Mouse (Mus musculus) thymus, postnatal 0 days (tissue): Measurements from ENCODE around the gene Furin. TPM values are rescaled to one million over a fixed set of nuclear protein-coding genes. Genes with fewer than 3 reads are reported as not detected.
A peak's percentile ranks its signal among the peaks of the same experiment; 100 is the strongest.

Source experiments
- DNase-seq: peaks from one replicate; pipeline ENCODE4 v3.0.0-alpha.2; 2015; ENCODE audit warnings: low spot score
- polyA plus RNA-seq: library from polyadenylated mRNA; unstranded; fragments of >200 nt; fragmentation: Nextera tagmentation; extraction: Ambion mirVana; gene quantifications from 2 replicates; pipeline ENCODE4 v1.2.1, GENCODE M21; 2015

Furin gene
- polyA plus RNA-seq, 1 experiment from 2014 or later, result 9.1 TPM

GRCm38 (mm10) chr7:80429661-80430060 is 24.4 kb upstream of the Furin start:
- no peak for DNase-seq

- DNase-seq, result no peak
Measured at GRCm38 (mm10) chr7:80427730-80428129, 22.5 kb upstream of the Furin start.

GRCm38 (mm10) chr7:80426363-80426762 is 21.1 kb upstream of the Furin start:
- no peak for DNase-seq

DNA sequence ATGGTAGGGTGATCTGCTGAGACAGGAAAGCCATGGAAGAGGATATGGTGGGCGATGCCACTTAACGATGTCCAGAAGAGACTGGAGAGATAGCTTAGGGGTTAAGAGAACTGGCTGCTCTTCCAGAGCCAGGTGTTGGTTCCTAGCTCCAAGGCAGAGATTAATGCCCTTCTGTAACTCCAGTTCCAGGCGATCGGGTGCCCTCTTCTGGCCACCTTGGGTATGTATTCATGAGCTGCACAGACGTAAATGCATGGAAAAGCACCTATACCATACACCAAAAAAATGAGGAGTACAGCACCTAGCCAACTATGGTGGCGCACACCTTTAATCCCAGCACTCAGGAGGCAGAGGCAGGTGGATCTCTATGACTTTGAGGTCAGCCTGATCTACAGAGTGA is 19.5 kb upstream of the Furin start:
- DNase-seq, result peak; percentile 29

DNA sequence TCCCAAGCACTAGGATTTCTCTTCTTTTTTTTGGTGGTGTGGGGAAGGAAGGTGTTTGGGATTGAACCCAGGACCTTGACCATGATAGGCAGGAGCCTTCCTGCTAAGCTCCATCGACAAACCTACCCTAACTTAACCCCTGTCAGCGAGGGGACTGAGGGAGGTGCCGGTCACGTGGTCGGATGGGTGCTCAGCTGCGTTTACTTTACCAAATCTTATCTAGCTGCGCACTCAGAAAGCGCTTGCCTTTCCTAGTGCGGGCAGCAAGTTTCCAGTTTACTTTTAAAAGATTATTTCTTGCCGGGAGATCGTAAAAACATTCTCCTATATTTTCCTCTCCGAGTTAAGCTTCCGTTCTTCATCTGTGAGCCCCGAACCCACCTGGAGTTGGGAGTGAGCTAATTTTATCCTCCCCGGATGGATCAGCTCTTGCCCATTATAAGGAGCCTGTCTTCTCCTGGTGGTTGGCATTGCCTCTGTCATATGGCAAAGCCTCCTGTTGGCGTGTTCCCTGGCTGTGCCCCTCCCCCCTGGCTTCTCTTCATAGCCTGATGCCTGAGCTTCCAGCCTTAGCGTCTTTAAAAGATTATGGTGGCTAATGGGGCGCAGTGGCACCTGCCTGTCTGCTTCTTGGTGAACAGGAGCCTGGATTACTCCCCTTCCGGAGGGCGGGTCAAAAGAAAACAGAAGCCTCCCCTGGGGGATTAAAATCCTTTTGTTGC is 17.7 kb upstream of the Furin start:
- no peak for DNase-seq

GRCm38 (mm10) chr7:80421576-80421975 is 16.3 kb upstream of the Furin start:
- no peak for DNase-seq

- DNase-seq, result no peak
Measured at GRCm38 (mm10) chr7:80420586-80420985, 15.3 kb upstream of the Furin start.

DNA sequence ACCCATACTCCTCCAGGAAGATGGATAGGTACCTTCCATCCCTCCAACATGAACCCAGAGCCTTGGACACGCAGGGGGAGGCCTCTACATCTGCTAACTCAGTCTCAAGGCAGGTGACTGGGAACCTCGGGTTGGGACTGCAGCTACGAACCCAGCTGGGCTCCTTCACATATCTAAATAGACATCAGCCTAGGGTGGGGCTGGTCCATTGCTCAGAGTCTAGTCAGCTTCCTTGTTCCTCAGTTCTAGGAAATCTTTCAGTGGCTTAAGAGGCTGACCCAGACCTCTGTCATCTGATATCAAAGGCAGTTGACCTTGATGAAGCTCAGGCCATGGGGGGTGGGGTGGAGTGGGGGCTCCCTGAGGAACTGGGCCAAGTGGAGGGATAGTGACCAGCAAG is 14.0 kb upstream of the Furin start:
- no peak for DNase-seq

DNA sequence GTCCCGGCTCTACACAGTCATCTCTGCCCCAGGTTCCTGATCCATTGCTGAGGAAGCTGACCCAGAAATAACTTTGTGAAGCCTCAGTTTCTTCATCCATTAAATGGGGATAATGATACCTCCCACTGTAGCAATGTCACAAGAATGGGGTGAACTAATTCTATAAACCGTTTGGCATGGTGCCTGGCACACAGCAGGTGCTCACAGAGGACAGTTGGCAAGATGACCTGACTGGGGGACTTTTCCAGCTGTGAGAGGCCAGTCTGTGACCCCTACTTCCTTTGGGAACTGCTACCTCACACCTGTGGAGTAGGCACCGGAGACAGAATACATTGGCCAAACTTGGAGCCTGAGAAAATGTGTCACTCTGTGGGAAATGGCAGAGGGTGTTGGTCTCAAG is 12.8 kb upstream of the Furin start:
- no peak for DNase-seq

DNA sequence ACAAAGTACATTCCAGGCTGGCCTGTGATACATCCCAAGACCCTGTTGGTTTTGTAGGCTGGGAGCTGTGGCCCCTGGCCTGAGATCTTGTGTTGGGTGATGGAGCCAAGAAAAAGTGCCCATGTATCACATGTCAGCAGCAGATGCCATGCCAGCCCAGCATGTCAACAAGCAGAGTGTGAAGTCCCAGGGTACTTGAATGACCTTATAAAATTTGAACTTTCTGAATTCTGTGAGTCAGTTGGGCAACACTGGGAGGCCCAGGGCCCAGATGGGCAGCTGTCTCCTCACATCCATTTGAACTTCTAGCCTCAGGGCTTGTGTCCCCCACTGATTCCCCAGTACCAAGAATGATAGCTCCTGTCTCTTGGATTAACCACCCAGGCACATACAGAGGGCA is 12.4 kb upstream of the Furin start:
- no peak for DNase-seq

GRCm38 (mm10) chr7:80416969-80417368 is 11.7 kb upstream of the Furin start:
- DNase-seq, result peak; percentile 66

DNA sequence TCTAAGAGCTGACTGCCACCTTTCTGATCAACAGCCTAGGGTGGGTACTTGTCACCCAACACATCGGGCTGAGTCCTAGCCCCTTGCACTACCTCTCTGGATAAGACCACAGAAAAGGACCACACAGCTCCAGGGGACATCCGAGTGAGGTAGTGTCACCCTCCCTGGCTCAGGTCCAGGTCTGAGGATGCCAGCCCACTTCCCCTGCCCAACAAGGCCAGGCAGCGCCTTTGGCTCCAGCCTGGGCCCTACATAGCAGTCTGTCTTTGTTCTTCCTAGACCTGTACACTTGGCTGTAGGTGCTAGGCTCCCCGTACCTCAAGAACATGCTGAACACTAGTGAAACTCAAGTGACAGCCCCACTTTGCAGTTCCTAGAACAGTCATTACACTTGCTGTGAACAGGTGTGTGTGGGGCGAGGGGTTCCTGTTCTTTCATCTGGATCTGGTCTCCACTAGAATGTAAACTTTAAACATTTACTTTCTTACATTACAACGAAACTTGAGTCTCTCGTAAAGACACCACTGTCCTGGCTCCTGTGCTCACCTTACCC is 9.1 kb upstream of the Furin start:
- DNase-seq, result peak; percentile 52

- peak; percentile 34 for DNase-seq
Measured at GRCm38 (mm10) chr7:80413512-80414302, 8.5 kb upstream of the Furin start.

DNA sequence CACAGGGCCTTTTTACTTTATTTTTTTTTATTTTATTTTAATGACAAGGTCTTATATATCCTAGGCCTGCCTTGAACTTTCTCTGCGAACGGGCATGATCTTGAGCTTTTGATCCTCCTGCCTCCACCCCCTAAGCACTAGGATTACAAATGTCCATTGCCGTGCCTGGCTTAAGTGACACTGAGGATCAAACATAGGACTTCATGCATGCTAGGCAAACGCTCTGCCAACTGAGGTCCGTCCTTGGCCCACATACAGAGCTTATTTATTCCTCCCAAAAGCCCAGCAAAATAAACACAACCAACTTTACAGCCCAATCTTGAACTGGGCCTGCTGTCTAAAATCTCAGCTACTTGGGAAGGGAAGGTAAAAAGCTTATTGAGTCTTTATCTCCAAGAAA is 7.5 kb upstream of the Furin start:
- no peak for DNase-seq

DNA sequence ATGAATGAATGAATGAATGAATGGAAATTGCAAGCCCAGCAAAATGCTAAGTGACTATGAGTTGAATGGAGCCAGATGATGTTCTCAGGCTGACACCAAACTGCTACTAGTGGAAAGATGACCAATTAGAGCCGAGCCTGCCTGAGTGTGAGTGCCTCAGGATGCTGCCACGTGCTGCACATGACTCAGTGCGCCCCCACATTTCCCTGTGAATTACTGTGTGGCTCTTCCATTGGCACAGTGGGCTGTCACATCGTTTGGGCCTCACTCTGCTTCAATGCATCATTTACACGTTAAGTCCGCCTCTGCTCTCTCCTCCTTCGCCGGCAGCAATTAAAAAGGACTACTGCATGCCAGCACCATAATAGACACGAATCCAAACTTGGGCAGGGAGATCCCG is 7.0 kb upstream of the Furin start:
- DNase-seq, result no peak

- DNase-seq, result no peak
Measured at GRCm38 (mm10) chr7:80410380-80410779, 5.1 kb upstream of the Furin start.

DNA sequence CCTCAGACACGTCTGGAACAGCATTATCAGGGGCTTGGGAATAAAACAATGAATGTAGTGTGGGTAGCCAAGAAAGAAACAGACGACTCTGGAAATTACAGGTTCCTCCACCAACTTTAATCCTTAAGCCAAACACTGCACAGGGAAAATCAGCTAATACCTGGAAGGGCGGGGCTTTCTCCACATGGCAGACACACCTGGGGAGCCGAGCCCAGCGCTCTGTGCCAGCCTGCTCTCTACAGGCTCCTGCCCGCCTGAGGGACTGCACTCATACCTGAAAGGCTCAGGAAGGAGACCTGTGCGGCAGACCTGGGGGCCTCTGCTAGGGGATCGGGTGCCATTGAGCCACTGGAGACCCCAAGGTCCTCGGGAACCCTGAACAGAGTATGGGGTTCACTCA is 2.5 kb upstream of the Furin start:
- no peak for DNase-seq

DNA sequence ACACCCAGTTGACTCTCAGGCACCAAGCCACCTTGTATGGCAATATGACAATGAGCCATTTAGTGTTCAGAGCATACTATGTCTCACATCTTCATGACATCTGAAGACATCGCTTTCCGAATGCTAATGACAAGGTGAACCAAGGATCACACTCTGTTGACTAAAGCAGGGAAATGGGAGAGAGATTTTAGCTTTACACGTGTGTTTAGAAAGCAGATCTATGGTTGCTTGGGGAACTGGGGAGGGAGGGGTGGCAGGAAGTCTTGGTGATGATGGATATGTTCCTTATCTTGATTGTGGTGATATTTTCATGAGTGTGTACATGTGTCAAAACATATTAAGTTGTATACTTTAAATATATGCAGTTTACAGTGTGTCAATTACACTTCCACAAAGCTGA is 950 bp upstream of the Furin start:
- no peak for DNase-seq

DNA sequence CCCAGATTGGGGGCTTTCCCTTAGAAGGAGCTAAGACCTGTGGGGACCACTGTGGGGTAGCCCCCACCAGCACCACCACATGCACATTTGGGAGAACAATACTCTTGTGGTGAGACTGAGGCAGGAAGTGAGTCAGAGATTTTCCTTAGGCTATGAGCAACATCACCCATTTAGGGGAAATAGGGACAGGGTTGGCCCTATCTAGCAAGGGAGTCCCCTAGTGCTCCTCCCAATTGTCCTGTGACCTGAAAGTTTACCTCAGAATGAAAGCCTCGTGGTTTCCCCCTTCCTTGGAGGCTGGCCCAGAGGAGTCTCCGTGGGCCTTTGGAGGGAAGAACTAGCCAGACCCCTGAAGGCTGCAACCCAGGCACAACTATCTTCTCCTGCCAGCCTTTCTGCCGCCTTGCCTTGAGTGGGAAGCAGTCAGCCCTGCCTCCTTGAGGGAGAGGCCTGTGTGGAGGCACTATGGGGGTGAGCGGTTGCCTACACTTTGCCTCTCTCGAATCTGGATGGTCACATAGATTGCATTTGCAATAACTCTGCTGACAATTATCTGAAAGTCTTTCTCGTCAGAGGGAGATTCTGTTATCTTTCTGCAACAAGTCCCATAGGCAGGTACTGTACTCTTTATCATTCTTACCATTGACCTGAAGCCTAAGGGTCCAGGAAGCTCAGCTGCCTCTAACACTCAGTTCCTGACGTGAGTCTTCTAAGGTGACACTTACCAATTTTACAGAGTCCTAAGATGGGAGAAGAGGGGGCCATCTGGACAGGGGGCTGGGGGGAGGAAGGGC is 938 bp downstream of the Furin start:
- peak; percentile 29 for DNase-seq

DNA sequence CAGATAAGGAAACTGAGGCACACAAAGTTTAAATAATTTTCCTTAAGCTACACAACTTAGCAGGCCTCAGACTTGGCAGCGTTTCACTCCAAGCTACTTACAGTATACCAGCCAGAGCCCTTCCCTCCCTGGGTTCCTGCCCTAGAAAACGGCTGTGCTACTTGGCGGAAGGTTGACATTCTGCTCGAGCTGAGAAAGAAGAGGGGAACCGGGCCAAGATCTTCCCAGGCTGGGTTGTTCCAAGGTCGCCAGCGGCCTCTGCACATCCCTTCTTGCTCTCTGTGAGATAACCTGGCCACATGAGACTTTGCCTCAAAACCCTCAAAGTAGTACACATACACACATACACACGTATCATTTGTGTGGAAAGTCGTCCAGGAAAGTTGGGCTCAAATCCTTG is 1.7 kb downstream of the Furin start:
- no peak for DNase-seq

DNA sequence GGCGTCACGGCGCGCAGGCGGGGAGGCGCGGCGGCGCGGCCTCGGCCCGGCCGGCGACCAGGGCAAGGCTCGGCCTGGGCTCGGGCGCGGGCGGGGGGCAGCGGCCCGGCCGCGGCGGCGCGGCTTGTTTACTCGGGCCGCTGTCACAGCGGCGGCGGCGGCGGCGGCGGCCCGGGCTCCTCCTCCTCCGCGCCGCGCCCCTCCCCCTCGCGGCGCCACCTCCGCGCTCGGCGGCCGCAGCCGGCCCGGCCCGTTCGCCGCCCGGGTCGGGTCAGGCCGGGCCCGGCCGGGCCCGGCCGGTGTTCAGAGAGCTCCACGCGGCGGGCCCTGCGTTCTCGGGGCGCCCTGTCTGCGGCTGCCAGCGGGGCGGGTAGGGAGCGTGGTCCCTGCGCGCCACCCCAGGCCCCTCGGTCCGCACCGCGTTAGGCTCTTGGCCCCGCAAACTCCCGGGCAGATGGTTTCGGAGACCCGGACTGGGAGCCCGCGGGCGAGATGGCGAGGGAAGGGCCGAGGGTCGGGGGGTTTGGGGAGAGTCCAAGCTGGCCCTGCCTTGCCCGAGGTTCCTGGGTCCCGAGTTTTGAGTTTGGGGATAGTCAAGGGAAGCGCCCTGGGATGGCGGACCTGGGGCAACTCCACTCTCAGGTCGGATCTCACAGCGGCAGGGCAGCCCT is 2.5 kb downstream of the Furin start:
- peak; percentile 58 for DNase-seq
